Mouse (Mus musculus) lung, adult 18-20 months (tissue): ENCODE measurements around the gene Spon1.
A peak's percentile ranks its signal among the peaks of the same experiment; 100 is the strongest.

Experiments
- DNase-seq, 2 experiments: peaks; one replicate each; pipeline ENCODE4 v3.0.0; 2022; ENCODE audit warnings: mixed read lengths in 2 of 2

Spon1 gene

GRCm38 (mm10) chr7:113765667-113766497 lies at the start of gene Spon1:
Gene Spon1 (plus strand): TSS chr7:113765998.
- DNase-seq: peak; percentile 15 to 29

- no peak for DNase-seq
Observed at GRCm38 (mm10) chr7:113721994-113722393, 43.8 kb upstream of the Spon1 start.

- DNase-seq: no peak
Observed at GRCm38 (mm10) chr7:113723905-113724304, 41.9 kb upstream of the Spon1 start.

GRCm38 (mm10) chr7:113727999-113728713 lies 37.6 kb upstream of the Spon1 start:
- DNase-seq: no peak

- DNase-seq: no peak
Observed at GRCm38 (mm10) chr7:113728926-113729325, 36.9 kb upstream of the Spon1 start.

GRCm38 (mm10) chr7:113730406-113731247 lies 35.2 kb upstream of the Spon1 start:
- DNase-seq: no peak

- peak in 1 of 2 experiments; percentile 14 for DNase-seq
Observed at GRCm38 (mm10) chr7:113737790-113738362, 27.9 kb upstream of the Spon1 start.

- no peak for DNase-seq
Observed at GRCm38 (mm10) chr7:113739181-113739580, 26.6 kb upstream of the Spon1 start.

- no peak for DNase-seq
Observed at GRCm38 (mm10) chr7:113742644-113743043, 23.2 kb upstream of the Spon1 start.

- no peak for DNase-seq
Observed at GRCm38 (mm10) chr7:113743982-113744381, 21.8 kb upstream of the Spon1 start.

GRCm38 (mm10) chr7:113756616-113757015 lies 9.2 kb upstream of the Spon1 start:
- DNase-seq: no peak

GRCm38 (mm10) chr7:113759212-113759611 lies 6.6 kb upstream of the Spon1 start:
- DNase-seq: peak; percentile 26 to 36

- DNase-seq: no peak
Observed at GRCm38 (mm10) chr7:113765133-113765532, 665 bp upstream of the Spon1 start.

GRCm38 (mm10) chr7:113766498-113766941 lies 722 bp downstream of the Spon1 start:
- no peak for DNase-seq

- DNase-seq: no peak
Observed at GRCm38 (mm10) chr7:113767546-113767945, 1.7 kb downstream of the Spon1 start.

- DNase-seq: no peak
Observed at GRCm38 (mm10) chr7:113768174-113768935, 2.6 kb downstream of the Spon1 start.

GRCm38 (mm10) chr7:113769281-113769680 lies 3.5 kb downstream of the Spon1 start:
- DNase-seq: no peak

GRCm38 (mm10) chr7:113772135-113772534 lies 6.3 kb downstream of the Spon1 start:
- DNase-seq: no peak

GRCm38 (mm10) chr7:113773436-113773835 lies 7.6 kb downstream of the Spon1 start:
- no peak for DNase-seq

- DNase-seq: peak; percentile 56 to 70
Observed at GRCm38 (mm10) chr7:113774039-113774438, 8.2 kb downstream of the Spon1 start.

GRCm38 (mm10) chr7:113774906-113775305 lies 9.1 kb downstream of the Spon1 start:
- peak in 1 of 2 experiments; percentile 24 for DNase-seq

GRCm38 (mm10) chr7:113778546-113778945 lies 12.7 kb downstream of the Spon1 start:
- no peak for DNase-seq
